Mouse (Mus musculus): ENCODE data around the gene Il1rl2.
A peak's percentile ranks its signal among the peaks of the same experiment; 100 is the strongest.

Gene Il1rl2

GRCm38 (mm10) chr1:40378794-40379193, 54.4 kb downstream of the Il1rl2 start:
- DNase-seq (ENCODE audit: low spot score in 2 of 2), result peak; percentile 12 to 42

- DNase-seq (ENCODE audit: low spot score in 2 of 2), result peak; percentile 21 to 53
Measured at GRCm38 (mm10) chr1:40380111-40380510, 55.7 kb downstream of the Il1rl2 start.

- no peak for DNase-seq (ENCODE audit: low spot score in 2 of 2)
Measured at GRCm38 (mm10) chr1:40380990-40381389, 56.6 kb downstream of the Il1rl2 start.

- peak in 1 of 2 experiments; percentile 13 for DNase-seq (ENCODE audit: low spot score in 2 of 2)
Measured at GRCm38 (mm10) chr1:40382841-40383240, 58.4 kb downstream of the Il1rl2 start.

- no peak for DNase-seq (ENCODE audit: low spot score in 2 of 2)
Measured at GRCm38 (mm10) chr1:40384931-40385545, 60.6 kb downstream of the Il1rl2 start.

GRCm38 (mm10) chr1:40391374-40391773, 67.0 kb downstream of the Il1rl2 start:
- no peak for DNase-seq (ENCODE audit: low spot score in 2 of 2)

GRCm38 (mm10) chr1:40392535-40392934, 68.1 kb downstream of the Il1rl2 start:
- DNase-seq (ENCODE audit: low spot score in 2 of 2), result no peak

- no peak for DNase-seq (ENCODE audit: low spot score in 2 of 2)
Measured at GRCm38 (mm10) chr1:40393214-40393613, 68.8 kb downstream of the Il1rl2 start.

GRCm38 (mm10) chr1:40399639-40400038, 75.2 kb downstream of the Il1rl2 start:
- DNase-seq (ENCODE audit: low spot score in 2 of 2), result no peak

GRCm38 (mm10) chr1:40404682-40405081, 80.3 kb downstream of the Il1rl2 start:
- DNase-seq (ENCODE audit: low spot score in 2 of 2), result no peak

GRCm38 (mm10) chr1:40409882-40410281, 85.5 kb downstream of the Il1rl2 start:
- DNase-seq (ENCODE audit: low spot score in 2 of 2), result no peak

- DNase-seq (ENCODE audit: low spot score in 2 of 2), result no peak
Measured at GRCm38 (mm10) chr1:40413039-40413438, 88.6 kb downstream of the Il1rl2 start.

- DNase-seq (ENCODE audit: low spot score in 2 of 2), result no peak
Measured at GRCm38 (mm10) chr1:40414276-40414675, 89.9 kb downstream of the Il1rl2 start.

GRCm38 (mm10) chr1:40414863-40415656, 90.7 kb downstream of the Il1rl2 start:
- no peak for DNase-seq (ENCODE audit: low spot score in 2 of 2)

GRCm38 (mm10) chr1:40417034-40417433, 92.6 kb downstream of the Il1rl2 start:
- DNase-seq (ENCODE audit: low spot score in 2 of 2), result no peak

Measured in spleen, postnatal 36 days (tissue).